Mouse (Mus musculus) ovary, postnatal 36 days (tissue): Measurements from ENCODE around the gene Ppp6r2.

Experiments used
- DNase-seq: peaks from one replicate; pipeline ENCODE4 v3.0.0; 2022; ENCODE audit warnings: low spot score, mixed read lengths

Gene Ppp6r2

DNA sequence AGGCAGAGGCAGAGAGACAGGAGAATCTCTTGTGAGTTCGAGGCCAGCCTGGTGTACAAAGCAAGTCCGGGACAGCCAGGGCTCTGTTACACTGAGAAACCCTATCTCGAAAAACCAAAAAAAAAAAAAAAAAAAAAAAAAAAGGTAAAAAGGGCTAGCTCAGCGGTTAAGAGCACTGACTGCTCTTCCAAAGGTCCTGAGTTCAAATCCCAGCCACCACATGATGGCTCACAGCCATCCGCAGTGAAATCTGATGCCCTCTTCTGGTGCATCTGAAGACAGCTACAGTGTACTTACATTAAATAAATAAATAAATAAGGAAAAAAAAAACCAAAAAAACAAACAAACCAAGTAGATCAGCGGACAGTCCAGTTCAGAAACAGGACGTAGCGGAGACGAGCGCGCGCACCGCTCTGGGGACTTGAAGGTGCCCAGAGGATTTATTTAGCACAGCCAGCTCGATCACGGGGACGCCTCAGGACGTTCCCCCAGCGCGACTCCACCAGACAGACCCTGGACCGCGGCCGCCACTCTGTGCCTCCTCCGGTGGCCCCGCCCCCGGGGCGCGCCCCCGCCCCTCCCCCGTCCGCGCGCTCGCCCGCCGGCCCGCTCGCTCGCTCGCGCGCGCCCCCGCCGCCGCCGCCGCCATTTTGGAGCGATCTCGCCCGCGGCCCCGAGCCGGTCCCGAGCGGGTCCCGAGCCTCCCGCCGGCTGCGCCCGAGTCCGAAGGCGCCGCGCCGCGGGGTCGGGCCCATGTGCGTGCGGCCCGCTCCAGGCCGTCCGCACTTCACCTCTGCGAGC lies at the start of gene Ppp6r2:
TSS of gene Ppp6r2 (plus strand) at position 639 of the 801 bp plus-strand sequence.
- peak; percentile 84 for DNase-seq

DNA sequence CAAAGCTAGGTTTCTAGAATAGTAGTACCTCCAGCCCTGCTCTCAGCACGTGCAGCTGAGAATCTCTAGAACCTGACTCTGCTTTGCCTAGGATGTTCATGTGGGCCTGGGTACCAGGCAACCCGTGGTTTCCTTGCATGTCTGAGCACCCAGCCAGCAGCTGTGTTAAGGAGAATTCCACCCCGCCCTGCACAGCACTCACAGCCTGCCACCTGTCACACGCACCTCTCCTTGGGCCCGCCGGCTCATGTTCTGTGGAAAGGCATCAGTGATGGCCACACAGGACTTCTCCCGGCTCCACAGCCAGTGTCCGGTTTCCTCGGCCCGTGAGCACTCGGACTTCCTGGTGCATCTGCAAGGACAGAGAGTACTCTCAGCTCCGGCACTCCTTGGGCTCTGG lies 45.9 kb upstream of the Ppp6r2 start:
- DNase-seq = no peak

DNA sequence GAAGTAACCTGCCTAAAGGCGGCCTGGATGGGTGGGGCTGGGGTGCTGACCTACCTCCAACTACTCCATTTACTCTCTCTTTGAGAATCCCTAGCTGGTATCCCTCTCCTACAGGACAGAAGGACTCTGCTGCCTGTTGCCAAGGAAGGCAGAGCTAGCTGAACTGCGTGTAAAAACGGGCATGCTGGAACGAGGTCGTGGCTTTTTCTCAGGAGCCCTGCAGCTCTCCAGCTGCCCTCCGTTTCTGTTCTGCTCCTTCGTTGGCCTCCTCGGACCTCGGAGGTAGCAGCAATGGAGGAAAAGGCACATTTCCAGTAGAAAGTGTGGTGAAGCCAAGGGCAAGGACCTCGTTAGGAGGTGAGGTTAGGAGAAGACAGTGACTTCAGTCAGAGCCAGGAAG lies 42.4 kb upstream of the Ppp6r2 start:
- no peak for DNase-seq

DNA sequence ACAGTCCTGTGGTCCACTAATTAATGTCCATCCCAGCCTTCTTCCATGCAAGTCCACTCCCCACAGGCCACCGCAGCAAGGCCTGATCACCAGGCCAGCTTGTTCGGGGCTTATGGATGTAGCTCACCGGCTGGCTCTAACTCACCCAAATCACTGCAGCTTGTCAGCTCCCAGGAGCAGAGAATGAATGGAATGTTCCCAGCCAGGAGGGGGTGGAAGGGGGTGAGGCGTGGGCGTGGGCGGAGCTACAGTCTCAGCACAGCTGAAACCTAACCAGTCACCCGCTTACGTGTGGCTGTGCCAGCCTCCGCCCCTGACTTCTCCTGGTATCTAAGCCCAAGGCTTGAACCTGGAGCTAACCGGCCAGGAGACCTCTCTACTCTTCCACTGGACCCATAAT lies 41.9 kb upstream of the Ppp6r2 start:
- DNase-seq = peak; percentile 78

DNA sequence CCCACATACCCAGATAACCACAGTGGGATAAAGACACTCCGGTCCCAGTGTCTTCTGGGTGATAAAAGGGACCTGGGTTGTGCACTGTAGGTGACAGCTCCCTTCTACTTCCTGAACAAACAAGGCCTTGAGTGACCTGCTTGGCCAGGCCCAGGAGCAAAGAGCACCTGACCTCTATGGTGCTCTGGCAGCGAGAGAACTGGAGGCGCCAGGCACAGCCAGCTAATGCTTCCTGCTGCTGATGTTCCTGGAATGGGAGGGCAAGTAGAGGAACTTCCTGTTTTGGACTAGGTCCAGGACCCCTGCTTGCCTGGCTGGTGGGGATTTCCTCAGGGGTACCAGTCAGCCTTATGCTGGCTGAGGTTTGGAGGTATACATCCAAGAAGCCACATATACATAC lies 41.3 kb upstream of the Ppp6r2 start:
- no peak for DNase-seq

DNA sequence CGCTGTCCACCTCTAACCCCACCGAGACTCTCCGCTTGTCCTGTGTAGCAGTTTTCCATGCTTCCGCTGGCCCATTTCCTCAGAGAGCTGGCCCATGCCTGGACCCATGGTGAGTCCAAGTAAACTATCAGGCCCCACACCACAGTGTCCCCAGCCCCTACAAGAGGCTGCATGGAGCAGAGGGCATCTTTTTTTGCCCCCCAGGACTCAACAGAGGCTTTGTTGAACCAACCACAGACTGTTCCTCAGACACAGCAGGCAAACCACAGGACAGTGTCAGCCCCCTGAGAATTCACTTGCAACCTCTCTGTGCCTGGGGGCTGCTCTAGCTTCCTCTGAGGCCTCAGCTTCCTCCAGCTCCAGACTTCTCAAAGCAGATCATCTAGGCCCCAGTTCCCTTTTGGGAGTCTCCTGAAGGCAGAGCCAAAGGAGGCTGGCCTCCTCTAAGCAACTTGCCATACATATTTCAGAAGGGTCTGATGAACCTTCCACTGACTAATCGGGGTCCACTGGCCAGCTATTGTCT lies 39.8 kb upstream of the Ppp6r2 start:
- no peak for DNase-seq

DNA sequence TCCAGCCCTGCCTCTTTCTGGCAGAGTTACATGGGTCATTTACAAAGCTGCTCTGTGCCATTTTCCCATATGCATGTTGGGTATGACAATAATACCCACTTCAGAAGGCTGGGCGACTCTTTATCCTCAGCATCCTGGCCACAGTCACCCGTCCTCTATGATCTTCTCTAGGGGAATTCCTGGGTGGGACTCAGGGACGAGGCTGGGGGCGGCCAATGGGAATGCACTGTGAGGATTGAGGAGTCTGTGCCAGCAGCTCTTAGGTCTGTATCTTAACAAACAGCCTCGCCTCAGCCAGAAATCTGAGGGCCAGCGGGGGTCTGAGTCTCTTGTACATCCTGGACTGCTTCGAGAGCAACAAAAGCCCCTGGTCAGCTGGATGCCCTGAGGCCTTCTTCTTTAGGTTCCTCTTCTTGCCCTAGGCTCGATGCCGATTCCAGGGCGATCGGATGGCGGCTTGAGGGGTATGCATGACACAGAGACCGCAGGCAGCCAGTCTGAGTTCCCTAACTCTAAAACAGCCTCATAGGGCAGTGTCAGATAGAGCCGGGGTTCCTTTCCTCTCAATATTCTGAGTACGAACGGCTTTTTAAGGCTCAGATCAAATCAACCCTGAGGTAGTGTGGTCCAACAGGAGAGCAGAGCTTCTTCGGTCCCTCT lies 38.9 kb upstream of the Ppp6r2 start:
- no peak for DNase-seq

DNA sequence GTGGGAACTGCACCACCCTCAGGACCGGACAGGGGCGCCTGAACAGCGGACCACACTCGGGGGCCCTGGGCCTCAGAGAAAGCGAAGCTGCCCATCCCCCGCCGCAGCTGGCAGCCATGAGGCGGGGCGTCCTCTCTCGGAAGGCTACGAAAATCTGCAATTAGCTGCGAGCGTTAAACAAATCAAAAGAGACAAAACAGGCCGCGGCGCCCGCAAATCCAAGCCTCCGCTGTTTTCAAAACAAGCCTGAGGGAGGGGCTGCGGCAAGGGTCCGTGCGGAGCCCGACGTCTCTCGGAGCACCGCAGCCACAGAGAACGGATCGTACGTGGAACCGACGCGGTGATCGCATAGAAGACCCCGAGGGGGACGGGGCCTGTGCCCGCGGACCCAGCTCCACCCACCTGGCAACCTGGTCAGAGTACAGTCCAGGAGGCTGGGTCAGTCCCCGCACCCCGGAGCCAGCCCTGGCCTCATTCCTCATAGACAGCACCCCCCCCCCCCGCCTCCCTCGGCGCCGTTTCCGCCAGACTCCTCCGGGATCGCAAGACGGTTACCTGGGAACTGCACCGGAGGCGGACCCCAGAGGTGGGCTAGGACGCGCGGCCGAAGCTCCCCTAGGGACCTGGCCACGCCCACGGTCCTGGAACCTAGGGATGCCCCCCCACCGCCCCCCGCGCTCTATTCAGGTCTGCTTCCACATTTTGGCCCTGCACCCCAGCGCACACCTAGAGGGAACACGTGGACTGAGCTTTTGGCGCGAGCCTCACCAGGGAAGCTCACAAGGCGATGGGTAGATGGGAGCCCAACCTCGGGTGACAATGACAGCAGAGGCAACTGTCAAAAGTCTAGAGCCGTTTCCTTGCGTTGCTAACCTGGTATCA lies 38.1 kb upstream of the Ppp6r2 start:
- DNase-seq = peak; percentile 53

DNA sequence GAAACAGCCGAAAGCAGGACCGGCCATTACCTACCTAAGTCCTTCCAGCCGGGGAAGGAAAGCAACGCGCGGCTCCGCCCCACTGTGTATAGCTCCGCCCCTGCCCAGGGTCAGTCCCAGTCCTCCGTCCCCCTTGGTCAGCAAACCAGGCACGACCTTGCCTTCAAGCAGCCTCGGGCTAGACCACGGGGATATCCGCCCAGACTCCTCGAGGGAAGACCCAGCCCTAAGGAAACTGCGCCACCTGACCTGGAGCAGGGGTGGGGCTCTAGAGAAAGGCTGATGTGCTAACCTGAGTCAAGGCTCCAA lies 37.5 kb upstream of the Ppp6r2 start:
- DNase-seq = peak; percentile 67

DNA sequence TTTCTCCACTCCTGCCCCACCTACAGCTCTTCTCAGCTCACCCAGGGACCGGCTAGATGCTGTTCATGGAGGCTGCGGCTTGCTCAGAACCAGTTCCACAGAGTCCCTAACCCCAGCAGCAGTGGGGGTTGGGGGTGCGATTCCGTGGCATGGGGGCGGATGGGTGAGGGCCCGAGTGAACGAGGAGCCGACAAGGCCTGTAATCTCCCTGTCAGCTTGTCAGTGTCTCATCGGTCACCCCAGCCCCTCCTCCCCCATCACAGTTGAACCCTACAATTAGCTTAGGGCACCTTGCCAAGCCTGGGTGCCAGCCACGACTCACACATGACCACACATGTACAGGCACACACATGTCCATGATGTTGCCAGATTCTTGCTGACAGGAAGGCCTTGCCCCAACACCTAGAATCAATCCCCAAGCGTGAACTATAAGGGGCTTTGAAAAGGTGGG lies 36.4 kb upstream of the Ppp6r2 start:
- no peak for DNase-seq

DNA sequence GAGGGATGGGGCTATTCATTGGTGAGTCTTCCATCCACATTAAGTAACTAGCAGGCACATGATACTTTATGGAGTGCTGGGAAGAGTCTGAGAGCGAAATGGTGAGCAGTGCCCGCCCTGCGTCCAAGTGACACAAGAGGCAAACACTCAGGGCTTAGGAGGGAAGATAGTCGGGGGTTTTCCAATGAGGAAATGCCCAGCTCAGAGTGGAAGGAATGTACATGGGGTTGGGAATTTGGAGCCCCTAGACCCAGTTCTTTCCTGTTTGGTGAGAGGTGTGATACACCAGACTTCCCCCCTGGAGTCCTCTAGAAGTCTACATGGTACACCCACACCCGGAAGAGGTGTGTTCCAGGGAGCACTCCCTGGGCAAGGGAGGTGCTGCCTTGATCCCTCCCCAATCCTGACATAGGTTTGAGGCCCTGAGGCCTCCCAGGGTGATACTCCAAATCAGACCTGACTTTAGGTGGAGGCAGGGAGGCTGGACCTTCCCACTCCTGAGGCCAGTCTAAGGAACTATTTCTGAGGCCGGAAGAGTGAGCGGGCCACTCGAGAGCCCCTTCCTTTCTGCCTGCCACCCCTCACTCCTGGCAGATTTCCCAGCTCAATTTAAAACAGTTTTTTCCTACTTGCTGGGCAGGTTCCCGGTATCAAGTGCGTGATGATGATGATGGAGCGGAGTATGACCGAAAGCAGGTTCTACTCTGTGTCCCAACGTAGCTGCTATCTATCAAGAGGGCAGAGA lies 35.8 kb upstream of the Ppp6r2 start:
- DNase-seq = no peak

DNA sequence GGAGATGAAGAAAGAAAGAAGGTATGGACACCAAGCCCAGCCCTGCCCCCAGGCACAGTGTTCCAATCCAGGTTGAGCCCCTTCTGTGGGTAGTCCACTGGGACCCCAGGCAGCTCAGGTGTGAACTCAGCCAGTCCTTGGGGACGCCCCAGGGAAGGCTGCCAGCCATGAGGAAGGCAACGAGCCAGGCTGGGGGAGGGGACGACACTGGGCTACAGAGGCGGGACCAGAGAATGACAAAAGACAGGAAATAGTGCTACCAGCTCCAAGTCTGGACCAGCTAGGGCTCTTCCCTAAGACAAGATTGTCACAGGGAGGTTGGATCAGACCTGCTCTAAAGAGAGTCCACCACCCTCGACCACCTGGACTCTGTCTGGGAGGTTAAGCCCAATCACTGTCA lies 34.2 kb upstream of the Ppp6r2 start:
- peak; percentile 84 for DNase-seq

DNA sequence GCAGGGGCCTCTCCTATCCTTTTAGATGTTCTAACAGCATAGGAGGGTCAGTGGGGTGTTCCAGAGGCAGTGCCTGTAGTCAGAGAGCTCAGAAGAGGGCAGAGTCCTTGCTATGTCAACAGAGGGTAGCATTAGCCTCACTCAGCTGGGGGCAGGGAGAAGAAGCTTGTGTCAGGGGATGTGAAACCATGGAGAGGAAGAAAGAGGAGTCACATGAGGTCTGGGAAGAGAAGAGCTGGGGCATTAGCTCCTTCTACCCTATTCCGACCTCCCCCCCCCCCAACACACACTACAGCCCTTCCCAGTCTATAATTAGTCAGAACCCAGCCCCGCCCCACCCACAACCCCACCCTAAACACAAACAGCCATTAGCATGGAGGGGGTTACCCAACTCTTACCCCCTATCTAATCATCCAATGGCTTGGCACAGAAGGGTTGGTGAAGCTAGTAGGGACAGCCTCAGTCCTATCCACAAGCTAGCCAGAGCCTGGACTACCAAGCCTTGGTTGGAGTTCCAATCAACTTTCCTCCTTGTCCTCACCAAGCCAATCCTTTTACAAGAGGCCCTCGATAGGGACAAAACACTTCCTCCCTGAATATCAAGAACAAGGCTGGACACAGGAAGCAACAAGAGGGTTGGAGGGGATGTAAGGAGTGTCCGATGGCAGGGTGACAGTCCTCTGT lies 33.6 kb upstream of the Ppp6r2 start:
- no peak for DNase-seq

DNA sequence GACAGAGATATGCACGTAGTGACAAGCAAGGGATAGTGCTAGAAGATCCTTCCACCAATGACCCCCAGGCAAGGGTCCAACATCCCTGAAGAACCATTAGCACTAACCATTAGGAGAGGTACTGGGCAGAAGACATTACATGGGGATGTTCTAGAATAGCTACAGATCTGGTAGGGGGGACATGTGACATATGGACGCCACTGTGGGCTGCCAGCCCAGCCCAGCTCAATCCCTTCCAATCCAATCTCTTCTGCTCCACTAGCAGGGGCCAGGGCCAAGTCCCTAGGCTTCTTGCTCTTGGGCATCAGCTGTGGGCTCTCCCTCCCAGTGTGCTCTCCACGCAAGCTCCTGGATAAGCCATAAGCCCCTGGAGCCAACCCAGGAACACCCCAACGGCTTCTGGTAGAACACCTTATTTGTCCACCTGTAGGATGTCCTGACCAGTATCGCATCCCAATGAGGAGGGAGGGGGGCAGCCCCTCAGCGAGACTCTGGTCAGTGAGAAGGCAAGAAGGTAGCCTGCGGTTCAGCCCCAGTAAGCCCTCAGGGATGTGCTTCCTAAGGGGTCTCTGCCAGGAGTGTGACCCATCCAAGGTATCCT lies 33.0 kb upstream of the Ppp6r2 start:
- DNase-seq = no peak

DNA sequence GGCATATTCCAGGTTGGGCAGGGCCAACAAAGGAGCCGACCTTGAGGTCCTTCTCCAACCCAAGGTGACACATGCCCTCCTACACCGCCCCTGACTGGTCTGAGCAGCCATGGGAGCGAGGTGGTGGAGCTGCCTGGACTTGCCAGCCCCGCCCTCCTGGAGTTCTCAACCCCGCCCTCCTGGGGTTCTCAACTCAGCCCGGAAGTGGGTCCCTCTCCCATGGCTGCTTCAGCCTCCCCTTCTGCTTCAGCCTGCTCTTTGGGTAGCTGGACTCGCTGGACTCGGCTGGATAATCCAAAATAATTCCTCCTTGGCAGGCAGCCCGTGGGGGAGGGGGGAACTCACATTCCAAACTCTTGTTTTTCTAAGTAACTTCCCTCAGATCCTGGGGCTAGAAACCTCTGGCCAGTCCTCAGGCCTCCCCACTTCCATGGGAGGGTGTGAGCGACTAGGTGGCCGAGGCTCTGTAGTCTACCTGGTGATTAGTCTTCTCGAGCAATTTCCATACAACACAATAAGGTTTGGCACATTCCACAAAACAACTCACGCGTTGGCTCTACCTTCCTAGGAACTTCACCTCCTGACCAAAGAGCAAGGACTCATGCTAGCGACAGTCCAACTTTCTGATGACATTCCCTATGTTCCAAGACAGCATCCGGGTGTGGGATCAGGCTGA lies 32.3 kb upstream of the Ppp6r2 start:
- DNase-seq = peak; percentile 79

DNA sequence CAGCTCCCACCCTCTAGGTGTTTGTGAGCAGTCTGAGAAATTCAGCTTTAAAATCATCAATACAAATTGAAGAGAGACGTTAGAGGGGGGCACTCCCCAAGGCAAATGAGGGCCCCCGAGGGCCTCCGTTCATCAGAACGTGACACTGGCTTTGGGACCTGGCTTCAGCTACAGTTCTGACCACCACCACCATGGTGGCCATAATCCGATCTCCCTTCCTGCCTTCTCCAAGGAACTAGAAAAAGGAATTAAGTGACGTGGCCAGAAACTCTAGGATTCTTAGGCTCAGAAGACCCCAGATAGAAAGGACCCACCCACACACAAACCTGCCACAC lies 31.8 kb upstream of the Ppp6r2 start:
- no peak for DNase-seq

DNA sequence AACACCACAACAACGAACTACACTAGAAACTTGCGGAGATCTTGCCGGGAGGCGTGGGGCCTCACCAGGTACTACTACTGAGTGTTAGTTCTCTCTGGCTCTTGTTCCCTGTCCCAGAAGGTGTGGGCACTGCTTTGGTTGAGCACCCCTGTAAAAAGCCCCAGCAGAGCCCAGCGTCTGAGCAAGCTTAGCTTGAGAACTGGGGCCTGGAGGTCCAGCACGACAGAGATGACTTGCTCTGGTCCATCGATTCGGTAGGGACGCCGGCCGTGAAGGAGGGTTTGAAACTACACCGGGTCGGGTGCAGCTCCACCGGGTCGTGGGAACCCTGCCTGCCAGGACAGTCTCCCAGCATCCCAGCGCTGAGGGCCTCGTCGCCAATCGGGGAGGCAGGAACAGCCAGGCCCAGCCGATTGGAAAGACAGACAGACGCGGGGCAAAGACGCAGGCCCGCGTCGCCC lies 31.2 kb upstream of the Ppp6r2 start:
- no peak for DNase-seq

DNA sequence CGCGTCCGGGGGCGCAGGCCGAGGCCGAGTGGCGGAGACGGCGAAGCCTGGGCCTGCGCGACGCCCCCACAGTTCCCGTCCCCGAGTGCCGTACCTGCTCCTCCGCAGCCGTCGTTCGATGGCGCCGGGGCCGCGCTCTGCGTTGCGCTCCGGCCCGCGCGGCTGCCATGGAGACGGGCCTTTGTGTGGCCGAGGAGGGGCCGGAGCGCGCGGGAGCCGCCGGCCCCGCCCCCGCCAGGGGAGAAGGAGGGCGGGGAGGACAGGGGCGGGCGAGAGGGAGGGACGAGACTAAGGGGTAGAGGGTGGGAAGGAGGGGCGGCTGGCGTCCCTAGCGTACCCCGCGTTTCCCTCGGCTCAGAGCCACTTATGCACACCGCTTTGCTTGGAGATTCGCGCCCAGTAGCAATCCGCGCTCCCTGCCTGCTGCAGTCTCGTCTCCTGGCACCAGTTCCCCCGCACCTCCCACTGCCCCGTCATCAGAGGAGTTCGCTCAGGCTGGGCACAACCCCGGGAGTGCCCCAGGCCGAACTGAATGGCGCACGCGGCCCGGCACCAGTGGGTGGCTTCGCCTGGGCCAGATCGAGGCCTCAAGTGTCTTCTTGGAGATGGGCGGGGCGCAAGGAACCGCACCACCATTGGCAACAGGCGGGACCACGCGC lies 30.7 kb upstream of the Ppp6r2 start, which contains the start of gene Plxnb2:
TSS of gene Plxnb2 (minus strand) at position 218 of the 659 bp plus-strand sequence.
- peak; percentile 85 for DNase-seq

DNA sequence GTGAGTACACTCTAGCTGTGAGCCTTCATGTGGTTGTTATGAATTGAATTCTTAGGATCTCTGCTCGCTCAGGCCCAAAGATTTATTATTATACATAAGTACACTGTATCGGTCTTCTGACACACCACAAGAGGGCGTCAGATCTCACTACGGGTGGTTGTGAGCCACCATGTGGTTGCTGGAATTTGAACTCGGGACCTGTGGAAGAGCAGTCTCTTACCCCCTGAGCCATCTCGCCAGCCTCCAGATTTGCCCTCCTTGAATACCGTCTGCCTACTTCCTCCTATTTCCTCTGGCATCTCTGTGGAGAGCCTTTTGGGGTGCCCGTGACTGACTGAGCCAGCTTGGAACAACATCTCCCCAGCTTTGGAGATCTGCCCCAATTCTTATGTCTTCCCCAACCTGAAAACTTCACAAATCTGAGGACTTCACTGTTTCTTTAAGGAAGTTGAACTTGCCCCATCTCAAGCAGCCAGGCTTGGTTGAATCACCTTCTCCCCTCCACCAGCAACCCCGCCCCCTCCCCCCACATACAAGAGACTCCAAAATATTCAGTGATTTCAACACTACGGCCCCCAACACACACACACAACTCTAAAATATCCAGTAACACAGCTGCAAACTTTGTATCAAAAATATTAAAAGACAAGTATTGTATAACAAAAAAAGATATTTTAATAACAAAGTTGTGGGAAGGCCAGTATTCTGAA lies 29.6 kb upstream of the Ppp6r2 start:
- DNase-seq = peak; percentile 9
